Mouse (Mus musculus) midbrain, embryonic 14.5 days (tissue): ENCODE data around the gene Cadm2. TPM values are rescaled to one million over a fixed set of nuclear protein-coding genes. Genes with fewer than 3 reads are reported as not detected.
A peak's percentile ranks its signal among the peaks of the same experiment; 100 is the strongest.

Source experiments
- ATAC-seq: fragments of 200-750 bp; cut with Nextera tagmentation; 2 replicates; pipeline ENCODE4 v1.8.0; 2017; ENCODE audit warnings: moderate number of reproducible peaks, moderate library complexity; ENCODE audit not compliant: low FRiP score, low TSS enrichment
- DNase-seq: peaks from one replicate; pipeline ENCODE4 v3.0.0-alpha.2; 2015
- H3K27ac ChIP-seq: fragments of 300-500 bp; sonication (generic); replicated peaks from 2 replicates; pipeline ENCODE4 v1.5.1; 2014; ENCODE audit warnings: mild to moderate bottlenecking, low read depth, low read length, moderate library complexity
- H3K27me3 ChIP-seq: fragments of 300-500 bp; sonication (generic); 2 replicates; pipeline ENCODE4 v1.6.1; 2014; ENCODE audit warnings: low read length, control low read depth, mixed read lengths; ENCODE audit not compliant: control insufficient read depth, insufficient read depth
- H3K36me3 ChIP-seq: fragments of 300-500 bp; sonication (generic); 2 replicates; pipeline ENCODE4 v1.6.1; 2014; ENCODE audit warnings: low read length, control low read depth; ENCODE audit not compliant: control insufficient read depth, insufficient read depth
- H3K4me1 ChIP-seq: fragments of 300-500 bp; sonication (generic); 2 replicates; pipeline ENCODE4 v1.6.1; 2014; ENCODE audit warnings: mild to moderate bottlenecking, antibody characterized with exemption, low read length, control low read depth; ENCODE audit not compliant: control insufficient read depth, insufficient read depth
- H3K4me2 ChIP-seq: fragments of 300-500 bp; sonication (generic); 2 replicates; pipeline ENCODE4 v1.6.1; 2014; ENCODE audit warnings: mild to moderate bottlenecking, low read length, moderate library complexity
- H3K4me3 ChIP-seq: fragments of 300-500 bp; sonication (generic); replicated peaks from 2 replicates; pipeline ENCODE4 v1.5.1; 2014; ENCODE audit warnings: low read depth, low read length
- H3K9ac ChIP-seq: fragments of 300-500 bp; sonication (generic); replicated peaks from 2 replicates; pipeline ENCODE4 v1.6.1; 2014; ENCODE audit warnings: mild to moderate bottlenecking, low read length, moderate library complexity
- H3K9me3 ChIP-seq: fragments of 300-500 bp; sonication (generic); 2 replicates; pipeline ENCODE4 v1.6.1; 2016; ENCODE audit warnings: low read length, control low read depth, mixed read lengths; ENCODE audit not compliant: control insufficient read depth
- WGBS: fragments of 180-500 bp; shearing (Covaris S2); extraction: QIAGEN DNeasy Blood & Tissue Kit; methylation state at CpG from one replicate; pipeline ENCODE4 v1.1.7; 2014; 5-methylcytosine and 5-hydroxymethylcytosine counted together
- polyA plus RNA-seq: library from polyadenylated mRNA; unstranded; fragments of >200 nt; fragmentation: Nextera tagmentation; extraction: Ambion mirVana; gene quantifications from 2 replicates; pipeline ENCODE4 v1.2.1, GENCODE M21; 2014

The Cadm2 gene
- 42.6 and 49.5 TPM in 2 replicates for polyA plus RNA-seq

GRCm38 (mm10) chr16:67620826-67621505, at the start of gene Cadm2:
Gene Cadm2, minus strand, starts transcription at chr16:67620908.
- WGBS = 2% methylated on average over 27 of the region's 35 CpGs
- Histone ChIP-seq H3K36me3 (no peaks in the 10 kb centered on the region), H3K4me1 (peaks cover 4% of the 10 kb centered on the region; the same call in 1 of the 2 replicates), H3K9ac (peak within 1 kb of the TSS; percentile 79), H3K4me3 (peak within 1 kb of the TSS; percentile 83), H3K27me3 (no peaks in the 10 kb centered on the region), H3K4me2 (peak within 1 kb of the TSS; percentile 65), H3K27ac (peak within 1 kb of the TSS; percentile 92), H3K9me3 (no peaks in the 10 kb centered on the region)
- ATAC-seq (peak; percentile 100), DNase-seq (peak; percentile 97)

GRCm38 (mm10) chr16:67646930-67647329, 26.2 kb upstream of the Cadm2 start:
- Histone ChIP-seq H3K4me3 (no peak overlapping the region), H3K4me1 (no peaks in the 10 kb centered on the region), H3K4me2 (no peak overlapping the region), H3K9ac (no peak overlapping the region), H3K36me3 (no peaks in the 10 kb centered on the region), H3K9me3 (no peaks in the 10 kb centered on the region), H3K27me3 (no peaks in the 10 kb centered on the region), H3K27ac (no peak overlapping the region)
- ATAC-seq = no peak
- no peak for DNase-seq
- WGBS = 97% methylated on average over 3 of the region's 3 CpGs

DNA sequence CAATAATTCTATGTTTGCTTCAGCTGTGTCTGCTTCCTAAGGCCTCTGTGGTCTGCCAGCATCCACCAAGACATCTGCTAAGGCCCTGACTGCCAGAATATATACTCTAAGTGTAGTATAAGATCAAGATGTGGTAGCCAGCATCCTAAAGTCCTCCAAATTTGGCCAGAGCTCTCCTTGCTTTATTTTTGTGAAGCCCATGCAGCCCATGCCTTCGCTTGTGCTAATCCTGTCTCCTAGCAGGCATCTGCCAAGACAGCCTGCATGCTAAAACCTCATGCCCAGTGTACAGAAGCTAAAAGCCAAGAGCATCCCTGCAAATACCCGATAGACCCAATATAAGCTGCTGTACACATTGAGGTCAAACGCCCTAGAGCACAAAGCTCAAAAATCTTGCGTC, 22.9 kb upstream of the Cadm2 start:
- 85% methylated on average over 4 of the region's 4 CpGs for WGBS
- DNase-seq = no peak
- Histone ChIP-seq H3K9me3 (no peaks in the 10 kb centered on the region), H3K27me3 (no peaks in the 10 kb centered on the region), H3K9ac (no peak overlapping the region), H3K27ac (no peak overlapping the region), H3K4me3 (no peak overlapping the region), H3K4me1 (no peaks in the 10 kb centered on the region), H3K4me2 (no peak overlapping the region), H3K36me3 (no peaks in the 10 kb centered on the region)
- ATAC-seq = no peak

GRCm38 (mm10) chr16:67619906-67620781, 564 bp downstream of the Cadm2 start:
- H3K36me3 ChIP-seq = no peaks in the 10 kb centered on the region
- peaks cover 4% of the 10 kb centered on the region; the same call in 1 of the 2 replicates for H3K4me1 ChIP-seq
- no peaks in the 10 kb centered on the region for H3K27me3 ChIP-seq
- DNase-seq (peak; percentile 90), ATAC-seq (peak; percentile 70)
- H3K9ac ChIP-seq = peak overlapping the region; percentile 79
- H3K4me3 ChIP-seq = peak overlapping the region; percentile 83
- H3K9me3 ChIP-seq = no peaks in the 10 kb centered on the region
- H3K27ac ChIP-seq = peak overlapping the region; percentile 92
- peak overlapping the region; percentile 65 for H3K4me2 ChIP-seq
- under 1% methylated on average over 55 of the region's 61 CpGs for WGBS

DNA sequence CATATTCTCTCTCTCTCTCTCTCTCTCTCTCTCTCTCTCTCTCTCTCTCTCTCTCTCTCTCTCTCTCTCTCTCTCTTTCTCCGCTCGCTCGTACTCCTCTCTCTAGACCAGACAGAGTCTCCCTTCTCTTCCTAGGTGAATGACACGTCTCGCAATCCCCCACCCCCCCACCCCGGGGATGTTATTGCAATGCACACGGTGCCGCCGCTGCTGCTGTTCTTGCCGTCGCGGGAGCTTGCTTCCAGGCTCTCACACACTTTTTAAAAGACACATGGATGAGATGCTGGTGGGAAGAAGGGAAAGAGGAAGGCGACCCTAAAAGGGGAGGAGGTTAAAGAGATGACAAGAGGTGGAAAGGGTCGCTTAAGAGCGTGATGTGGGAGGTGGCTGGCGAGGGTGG, 1.3 kb downstream of the Cadm2 start:
- H3K4me2 ChIP-seq = peak overlapping the region; percentile 65
- H3K4me1 ChIP-seq = peaks cover 4% of the 10 kb centered on the region; the same call in 1 of the 2 replicates
- no peaks in the 10 kb centered on the region for H3K36me3 ChIP-seq
- H3K27me3 ChIP-seq = no peaks in the 10 kb centered on the region
- H3K9me3 ChIP-seq = no peaks in the 10 kb centered on the region
- H3K4me3 ChIP-seq = peak overlapping the region; percentile 83
- ATAC-seq (no peak), DNase-seq (peak; percentile 71)
- under 1% methylated on average over 16 of the region's 16 CpGs for WGBS
- peak overlapping the region; percentile 79 for H3K9ac ChIP-seq
- H3K27ac ChIP-seq = peak overlapping the region; percentile 92

- DNase-seq = peak; percentile 56
- H3K4me3 ChIP-seq = peak overlapping the region; percentile 83
- no peak for ATAC-seq
These were observed 1.9 kb downstream of the Cadm2 start for GRCm38 (mm10) chr16:67618817-67619216.

DNA sequence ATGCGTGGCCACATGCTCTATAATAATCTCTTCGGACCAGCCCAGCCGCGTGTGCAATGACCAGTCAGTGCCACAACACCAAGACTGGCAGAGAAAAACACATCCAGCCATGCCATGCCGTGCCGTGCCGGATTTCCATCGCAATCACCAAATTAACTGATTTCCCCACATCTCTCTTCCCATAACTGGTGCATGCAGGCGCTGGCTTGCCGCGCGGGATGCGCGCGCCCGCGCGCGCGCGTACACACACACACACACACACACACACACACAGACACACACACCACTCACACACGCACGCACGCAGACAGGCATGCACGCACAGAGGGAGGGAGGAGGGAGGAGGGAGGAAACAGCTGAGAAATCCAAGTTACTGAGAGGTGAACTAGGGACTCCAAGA, 2.9 kb downstream of the Cadm2 start:
- Histone ChIP-seq H3K27me3 (no peaks in the 10 kb centered on the region), H3K36me3 (no peaks in the 10 kb centered on the region), H3K9ac (peak overlapping the region; percentile 79), H3K27ac (peak overlapping the region; percentile 79), H3K4me2 (peak overlapping the region; percentile 65), H3K4me3 (peak overlapping the region; percentile 83), H3K9me3 (no peaks in the 10 kb centered on the region), H3K4me1 (peaks cover 4% of the 10 kb centered on the region; the same call in 1 of the 2 replicates)
- ATAC-seq (peak; percentile 14), DNase-seq (peak; percentile 83)
- under 1% methylated on average over 25 of the region's 25 CpGs for WGBS

More at GRCm38 (mm10) chr16:67618817-67619216, 1.9 kb downstream of the Cadm2 start:
- WGBS = 3% methylated on average over 13 of the region's 13 CpGs
- Histone ChIP-seq H3K36me3 (no peaks in the 10 kb centered on the region), H3K27ac (peak overlapping the region; percentile 92), H3K4me1 (peaks cover 4% of the 10 kb centered on the region; the same call in 1 of the 2 replicates), H3K9ac (peak overlapping the region; percentile 79), H3K9me3 (no peaks in the 10 kb centered on the region), H3K4me2 (peak overlapping the region; percentile 65), H3K27me3 (no peaks in the 10 kb centered on the region)

- ATAC-seq (no peak), DNase-seq (peak; percentile 42)
- no peaks in the 10 kb centered on the region for H3K9me3 ChIP-seq
- H3K4me2 ChIP-seq = peak overlapping the region; percentile 65
- no peaks in the 10 kb centered on the region for H3K27me3 ChIP-seq
- no peaks in the 10 kb centered on the region for H3K36me3 ChIP-seq
- H3K4me1 ChIP-seq = peaks cover 4% of the 10 kb centered on the region; the same call in 1 of the 2 replicates
- peak overlapping the region; percentile 79; the same call in 1 of the 2 replicates for H3K9ac ChIP-seq
- WGBS = 50% methylated on average over 1 of the region's 1 CpGs
- peak overlapping the region; percentile 79; the same call in 1 of the 2 replicates for H3K27ac ChIP-seq
- peak overlapping the region; percentile 83 for H3K4me3 ChIP-seq
These were observed 3.5 kb downstream of the Cadm2 start for GRCm38 (mm10) chr16:67617256-67617655.
